Mouse (Mus musculus) naive thymus-derived CD4-positive, alpha-beta T cell, adult 5 months (primary cell): ENCODE data around the gene Olfr153. TPM values are rescaled to one million over a fixed set of nuclear protein-coding genes. Genes with fewer than 3 reads are reported as not detected.

Source experiments
- polyA plus RNA-seq: library from polyadenylated mRNA; unstranded; fragments of 100-300 nt; shearing (Covaris generic); gene quantifications from one replicate; pipeline ENCODE4 v1.2.1, GENCODE M21; 2017

Gene Olfr153
- polyA plus RNA-seq: not detected

DNA sequence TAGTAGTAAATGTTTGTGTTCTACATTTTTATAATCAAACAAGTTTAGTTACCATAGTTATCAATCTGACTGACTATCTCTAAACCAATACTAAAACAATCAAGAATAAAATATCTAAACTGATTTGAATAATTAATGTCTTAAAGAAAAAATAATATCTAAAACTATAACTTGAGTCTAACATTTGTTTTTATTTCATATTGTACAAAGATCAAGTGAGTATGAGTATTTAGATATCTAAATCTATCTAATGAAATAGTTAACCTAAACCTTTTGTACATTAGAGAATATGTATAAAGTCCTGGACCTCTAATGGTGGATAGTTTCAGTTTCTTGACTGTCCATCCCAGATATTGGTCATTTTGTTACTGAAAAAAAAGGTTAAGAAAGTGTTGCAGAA lies at the start of gene Olfr153:
TSS of gene Olfr153 (plus strand) at position 301 of the 400 bp plus-strand sequence.

DNA sequence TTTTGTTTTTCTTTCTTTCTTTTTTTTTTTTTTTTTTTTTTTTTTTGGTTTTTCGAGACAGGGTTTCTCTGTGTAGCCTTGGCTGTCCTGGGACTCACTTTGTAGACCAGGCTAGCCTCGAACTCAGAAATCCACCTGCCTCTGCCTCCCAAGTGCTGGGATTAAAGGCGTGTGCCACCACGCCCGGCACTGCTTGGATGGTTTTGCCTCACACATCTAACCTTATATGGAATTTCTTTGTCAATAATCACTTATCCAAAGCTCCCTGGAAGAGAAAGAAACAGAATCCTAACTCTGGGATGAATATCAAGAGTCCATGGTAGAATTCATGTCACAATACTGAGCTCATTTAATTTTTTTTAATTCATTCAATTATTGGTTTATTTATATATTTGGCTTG lies 34.6 kb upstream of the Olfr153 start, which contains the start of gene Pramel7:
TSS of gene Pramel7 (minus strand) at position 101 of the 400 bp plus-strand sequence.

GRCm38 (mm10) chr2:87506265-87506664 lies 25.3 kb upstream of the Olfr153 start, which contains the start of gene Pramel6:
TSS of gene Pramel6 (plus strand) at chr2:87506565.

DNA sequence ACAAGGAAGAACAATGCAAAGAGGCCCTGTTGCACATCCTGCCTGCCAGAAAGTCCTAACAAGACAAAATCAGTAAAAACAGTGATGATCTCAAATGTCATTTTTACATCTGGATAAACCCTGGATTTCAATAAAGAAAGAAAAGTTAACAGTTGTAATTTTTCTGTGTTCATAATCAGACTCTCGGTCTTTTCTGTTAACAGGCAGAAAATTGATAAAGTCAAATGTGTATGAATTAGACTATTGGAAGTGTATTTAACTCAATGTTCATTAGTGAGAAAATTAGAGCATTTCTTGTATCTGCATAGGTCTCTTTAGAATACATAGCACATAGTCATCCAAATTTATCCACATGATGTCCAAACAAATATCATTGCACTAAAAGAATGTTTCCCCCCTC lies 13.8 kb downstream of the Olfr153 start, which contains the start of gene Olfr1128:
TSS of gene Olfr1128 (minus strand) at position 101 of the 400 bp plus-strand sequence.

DNA sequence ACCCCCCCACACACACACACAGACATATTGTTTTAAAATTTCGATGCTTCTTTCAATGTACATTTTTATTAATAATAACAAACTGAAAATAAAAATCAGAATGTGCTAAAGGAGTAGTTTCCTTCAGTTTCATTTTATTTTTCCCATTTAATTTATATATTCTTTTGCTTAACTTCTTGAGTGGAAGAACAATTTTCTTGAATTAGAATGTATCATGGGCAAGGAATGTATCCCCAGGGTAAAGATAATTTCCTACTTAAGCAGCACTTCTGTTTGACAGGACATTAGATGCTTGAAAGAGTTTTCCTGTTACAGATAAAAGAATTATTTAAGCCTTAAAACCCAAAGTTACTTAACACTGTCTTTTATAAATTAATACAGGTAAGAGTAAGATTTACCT lies 42.0 kb downstream of the Olfr153 start, which contains the start of gene Olfr1129:
TSS of gene Olfr1129 (plus strand) at position 301 of the 400 bp plus-strand sequence.

Other genes with a start within 250 kb of the Olfr153 start
- not detected for gene Olfr1118, start 224.2 kb upstream of the Olfr153 start, polyA plus RNA-seq
- not detected for gene Olfr1120, start 177.0 kb upstream of the Olfr153 start, polyA plus RNA-seq
- gene Olfr1121, start 161.9 kb upstream of the Olfr153 start, polyA plus RNA-seq: 0.22 TPM
- gene Olfr1122, start 145.9 kb upstream of the Olfr153 start, polyA plus RNA-seq: 0.09 TPM
- not detected for gene Olfr1123, start 115.2 kb upstream of the Olfr153 start, polyA plus RNA-seq
- gene Olfr1124, start 101.5 kb upstream of the Olfr153 start, polyA plus RNA-seq: 0.32 TPM
- gene Olfr1126, start 77.8 kb upstream of the Olfr153 start, polyA plus RNA-seq: not detected
- gene Pramel7, start 34.7 kb upstream of the Olfr153 start, polyA plus RNA-seq: not detected
- gene Pramel6, start 25.2 kb upstream of the Olfr153 start, polyA plus RNA-seq: not detected
- not detected for gene Olfr1128, start 13.7 kb downstream of the Olfr153 start, polyA plus RNA-seq
- not detected for gene Olfr1129, start 42.1 kb downstream of the Olfr153 start, polyA plus RNA-seq
- not detected for gene Olfr1130, start 74.4 kb downstream of the Olfr153 start, polyA plus RNA-seq
- gene Olfr1131, start 95.3 kb downstream of the Olfr153 start, polyA plus RNA-seq: not detected
- not detected for gene Olfr1132, start 105.7 kb downstream of the Olfr153 start, polyA plus RNA-seq
- not detected for gene Olfr1133, start 115.6 kb downstream of the Olfr153 start, polyA plus RNA-seq
- not detected for gene Olfr1134, start 126.7 kb downstream of the Olfr153 start, polyA plus RNA-seq
- not detected for gene Olfr1135, start 141.9 kb downstream of the Olfr153 start, polyA plus RNA-seq
- not detected for gene Olfr1136, start 162.2 kb downstream of the Olfr153 start, polyA plus RNA-seq
- gene Olfr1137, start 181.4 kb downstream of the Olfr153 start, polyA plus RNA-seq: not detected
- gene Olfr1138, start 208.2 kb downstream of the Olfr153 start, polyA plus RNA-seq: not detected
- gene Olfr1140, start 212.0 kb downstream of the Olfr153 start, polyA plus RNA-seq: not detected
- not detected for gene Olfr1141, start 222.2 kb downstream of the Olfr153 start, polyA plus RNA-seq
- not detected for gene Olfr152, start 247.7 kb downstream of the Olfr153 start, polyA plus RNA-seq